Mouse (Mus musculus): Measurements from ENCODE around the gene Gprasp1.

DNA sequence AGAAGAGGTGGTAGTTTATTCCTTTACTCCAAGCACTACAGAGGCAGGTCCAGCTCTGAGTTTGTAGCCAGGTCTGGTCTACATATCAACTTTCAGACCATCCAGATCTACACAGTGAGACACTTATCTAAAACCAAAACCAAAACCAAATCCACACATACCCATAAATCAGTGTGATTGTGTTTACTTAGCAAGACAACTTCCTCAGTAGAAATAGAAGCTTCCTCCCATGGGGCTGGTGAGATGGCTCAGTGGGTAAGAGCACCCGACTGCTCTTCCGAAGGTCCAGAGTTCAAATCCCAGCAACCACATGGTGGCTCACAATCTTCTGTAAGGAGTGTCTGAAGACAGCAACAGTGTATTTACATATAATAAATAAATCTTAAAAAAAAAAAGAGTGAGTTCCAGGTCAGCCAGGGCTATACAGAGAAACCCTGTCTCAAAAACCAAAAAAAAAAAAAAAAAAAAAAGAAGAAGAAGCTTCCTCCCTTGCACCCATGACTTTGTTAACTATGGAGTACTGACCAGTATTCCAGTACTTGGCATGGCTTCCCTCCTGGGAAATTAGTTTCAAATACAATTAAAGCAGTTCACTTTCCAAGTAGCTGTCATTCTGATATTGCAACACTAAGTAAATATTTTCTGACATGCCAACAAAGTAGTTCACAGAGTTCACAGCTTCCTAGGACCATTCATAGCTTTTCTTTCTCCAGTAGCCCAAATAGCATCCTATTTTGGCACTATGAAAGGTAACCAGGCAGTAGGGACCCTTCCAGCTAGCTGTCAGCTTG lies 3.6 kb upstream of the Gprasp1 start:
- TF ChIP-seq CTCF (IDR thresholded peaks at IDR 0.05; ENCODE audit: insufficient read depth, low read depth, low read length) (no peak), POLR2A (IDR thresholded peaks at IDR 0.05; ENCODE audit: insufficient read depth, low read depth, low read length) (no peak)
